Comparison of ENCODE assay signal across 9 mouse cellular contexts in the genomic region with DNA sequence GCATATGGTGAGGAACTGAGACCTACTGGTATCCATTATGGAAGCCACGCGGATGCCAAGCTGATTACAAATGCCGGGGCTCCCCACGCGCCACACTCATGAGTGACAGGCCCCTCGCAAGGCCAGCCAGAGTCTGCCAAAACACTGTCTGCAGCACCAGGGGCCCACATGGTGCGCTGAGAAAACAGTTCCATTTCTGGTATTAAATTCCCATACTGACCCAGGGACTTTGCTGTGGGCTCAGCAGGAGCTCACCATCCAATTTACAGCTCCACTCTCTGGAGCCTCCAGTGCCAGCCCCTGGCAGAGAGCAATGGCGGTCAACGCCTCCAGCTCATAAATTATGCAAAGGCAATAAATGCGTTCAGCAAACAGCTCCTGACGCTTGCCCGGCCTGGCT.
DNase-seq lines count a peak whose midpoint lies in the region; ATAC-seq and TF ChIP-seq lines count a peak whose summit lies in the region.
"Had no signal": no experiment of that assay in that cellular context is flagged by ENCODE, and none has a peak within 500 bp of the region (broad histone marks: within the 10 kb centered on the region; RNA-seq: fewer than 3 reads in every experiment).

No protein-coding gene starts in this region.

- H3K9ac ChIP-seq in kidney, embryonic 14.5 days (ENCODE audit: low read depth, low read length): no peak overlapping the region
- no peak overlapping the region for H3K9ac ChIP-seq in midbrain, embryonic 16.5 days (ENCODE audit: low read depth, low read length)

- TF ChIP-seq CTCF in kidney, adult 2 months (conservative IDR thresholded peaks at IDR 0.05; ENCODE audit: insufficient read depth, insufficient read length, low read depth, low read length): no peak

- no peaks in the 10 kb centered on the region for H3K27me3 ChIP-seq in kidney, embryonic 14.5 days (ENCODE audit: control insufficient read depth, insufficient read depth, low read length)
- no peaks in the 10 kb centered on the region for H3K27me3 ChIP-seq in kidney, adult 2 months (replicated peaks; ENCODE audit: control insufficient read depth, insufficient read depth, low read length)
- no peaks in the 10 kb centered on the region for H3K27me3 ChIP-seq in midbrain, embryonic 16.5 days (ENCODE audit: control insufficient read depth, insufficient read depth, low read depth, low read length)

- 12% methylated on average over 12 of the region's 12 CpGs for WGBS in kidney, embryonic 14.5 days
- WGBS in kidney, adult 2 months: 42% methylated on average over 12 of the region's 12 CpGs
- 18% methylated on average over 12 of the region's 12 CpGs for WGBS in midbrain, embryonic 16.5 days

- H3K4me2 ChIP-seq in kidney, embryonic 14.5 days (replicated peaks; ENCODE audit: low read depth, low read length): peak overlapping the region; percentile 25; the same call in 1 of the 2 replicates
- H3K4me2 ChIP-seq in midbrain, embryonic 16.5 days (ENCODE audit: low read length): no peak overlapping the region

- TF ChIP-seq POLR2A in kidney, adult 2 months (IDR thresholded peaks at IDR 0.05; ENCODE audit: low read depth, low read length): no peak

- peak; percentile 87 for ATAC-seq in kidney, embryonic 14.5 days (ENCODE audit: low FRiP score, low TSS enrichment)
- peak; percentile 67 for ATAC-seq in midbrain, embryonic 16.5 days

- intact Hi-C loops in gastrocnemius, postnatal 36 days (cut with DNase I): no loop called here

- H3K9me3 ChIP-seq in kidney, embryonic 14.5 days (ENCODE audit: control insufficient read depth, low read length): no peaks in the 10 kb centered on the region
- H3K9me3 ChIP-seq in midbrain, embryonic 16.5 days (replicated peaks; ENCODE audit: control insufficient read depth, low read length, poor library complexity, severe bottlenecking): no peaks in the 10 kb centered on the region

- H3K4me1 ChIP-seq in kidney, embryonic 14.5 days (ENCODE audit: control insufficient read depth, insufficient read depth, low read length): peaks cover 10% of the 10 kb centered on the region
- no peaks in the 10 kb centered on the region for H3K4me1 ChIP-seq in kidney, adult 2 months (ENCODE audit: control insufficient read depth, insufficient read depth, low read length)
- H3K4me1 ChIP-seq in midbrain, embryonic 16.5 days (ENCODE audit: control insufficient read depth, insufficient read depth, low read length): peaks cover 13% of the 10 kb centered on the region

- no peak for DNase-seq in kidney, adult 2 months
- DNase-seq in embryo, embryonic 11 days: peak; percentile 72
- peak; percentile 58 for DNase-seq in hindlimb bud, embryonic 11.5 days (ENCODE audit: extremely low spot score, low read depth, low spot score)
- DNase-seq in heart, adult 18-20 months: no peak
- no peak for DNase-seq in urinary bladder, adult 2 months (ENCODE audit: low spot score)
- DNase-seq in gastrocnemius, postnatal 36 days: no peak

- H3K36me3 ChIP-seq in kidney, embryonic 14.5 days (ENCODE audit: control insufficient read depth, insufficient read depth, low read length): no peaks in the 10 kb centered on the region
- H3K36me3 ChIP-seq in kidney, adult 2 months (ENCODE audit: control insufficient read depth, insufficient read depth, low read length): no peaks in the 10 kb centered on the region
- no peaks in the 10 kb centered on the region for H3K36me3 ChIP-seq in midbrain, embryonic 16.5 days (ENCODE audit: control insufficient read depth, insufficient read depth, low read length)

- H3K27ac ChIP-seq in kidney, embryonic 14.5 days (ENCODE audit: low read depth, low read length): no peak overlapping the region
- no peak overlapping the region for H3K27ac ChIP-seq in kidney, adult 2 months (ENCODE audit: insufficient read depth, low read depth, low read length)
- H3K27ac ChIP-seq in midbrain, embryonic 16.5 days (ENCODE audit: low read length): 0 out of 2 replicates have a peak overlapping the region, but pooled peaks have one; percentile 6

- no peak overlapping the region for H3K4me3 ChIP-seq in kidney, embryonic 14.5 days (ENCODE audit: low read length)
- H3K4me3 ChIP-seq in kidney, adult 2 months (ENCODE audit: insufficient read depth, low read depth, low read length): no peak overlapping the region
- H3K4me3 ChIP-seq in midbrain, embryonic 16.5 days (ENCODE audit: low read depth, low read length): no peak overlapping the region
- H3K4me3 ChIP-seq: myocyte had no signal

Comparison
In these comparisons a context has a peak if more than half of its experiments do, and no peak if none do; other contexts are left out.
1. DNase-seq: peak in embryo, embryonic 11 days (single experiment) and hindlimb bud, embryonic 11.5 days (single experiment); none in kidney, adult 2 months (single experiment), heart, adult 18-20 months (0 of 2), urinary bladder, adult 2 months (single experiment) and gastrocnemius, postnatal 36 days (0 of 2).